Mouse (Mus musculus): ENCODE results near the gene Zic4.

GRCm38 (mm10) chr9:91387740-91388080, 25.5 kb downstream of the Zic4 start:
- TF ChIP-seq CTCF (IDR thresholded peaks at IDR 0.05; ENCODE audit: low read depth), result no peak
- no peak for TF ChIP-seq EP300 (IDR thresholded peaks at IDR 0.05; ENCODE audit: low read depth)

All from liver, postnatal 0 days (tissue).